Mouse (Mus musculus) CH12.LX (cell line): ENCODE measurements around the gene Shpk.

Source experiments
- CHD2 ChIP-seq: IDR thresholded peaks from 2 replicates; pipeline ENCODE4 v1.6.1; 2011; ENCODE audit warnings: low read length, improper control_type of control experiment
- JUN ChIP-seq: IDR thresholded peaks from 2 replicates; pipeline ENCODE4 v1.6.1; 2011; ENCODE audit warnings: low read depth, mild to moderate bottlenecking, low read length, improper control_type of control experiment, moderate library complexity; ENCODE audit not compliant: insufficient read depth
- UBTF ChIP-seq: IDR thresholded peaks from 2 replicates; pipeline ENCODE4 v1.6.1; 2012; ENCODE audit warnings: low read depth, mild to moderate bottlenecking, inconsistent platforms, low read length, improper control_type of control experiment, moderate library complexity

- TF ChIP-seq CHD2 (no peak), JUN (no peak), UBTF (no peak)
Observed at GRCm38 (mm10) chr11:73175612-73176011, 23.6 kb upstream of the Shpk start.
